Mouse (Mus musculus) kidney, adult 2 months (tissue): ENCODE results near the gene Lca5.
A peak's percentile ranks its signal among the peaks of the same experiment; 100 is the strongest.

Source experiments
- CTCF ChIP-seq: fragments of 200-500 bp; conservative IDR thresholded peaks from 2 replicates; pipeline ENCODE4 v1.5.1; 2011; ENCODE audit warnings: low read depth, mild to moderate bottlenecking, control low read depth, low read length, moderate library complexity, mixed read lengths; ENCODE audit not compliant: insufficient read depth, insufficient read length
- POLR2A ChIP-seq: fragments of 200-500 bp; IDR thresholded peaks from one replicate; pipeline ENCODE4 v1.6.1; 2011; ENCODE audit warnings: low read depth, low read length, control low read depth

DNA sequence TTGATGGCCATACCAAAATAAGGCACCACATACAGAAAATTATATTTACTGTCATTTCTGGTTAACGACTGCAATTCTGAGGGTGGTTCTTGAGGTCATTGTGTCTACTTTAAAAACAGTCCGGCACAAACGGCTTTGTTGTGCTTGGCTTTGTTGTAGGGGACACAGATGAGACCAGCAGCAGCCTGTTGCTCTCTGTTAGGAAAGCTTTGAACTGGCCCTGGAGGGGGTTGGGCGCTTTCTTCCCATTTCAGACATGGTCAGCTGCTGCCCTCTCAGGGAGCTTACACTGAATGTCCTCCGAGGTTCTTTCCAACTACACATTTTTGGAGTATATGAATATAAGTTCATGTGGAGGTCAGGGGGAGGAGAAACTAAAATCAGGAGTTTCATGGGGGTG is 90.3 kb downstream of the Lca5 start:
- TF ChIP-seq POLR2A (no peak), CTCF (0 out of 2 replicates have a peak, but pooled peaks have one; percentile 11)
